Mouse (Mus musculus): Measurements from ENCODE around the gene Rad54l. TPM values are rescaled to one million over a fixed set of nuclear protein-coding genes. Genes with fewer than 3 reads are reported as not detected.
A peak's percentile ranks its signal among the peaks of the same experiment; 100 is the strongest.

Rad54l gene
- 21.8 and 23.6 TPM in 2 replicates for polyA plus RNA-seq (2015; fragmentation: Nextera tagmentation; extraction: Ambion mirVana)

DNA sequence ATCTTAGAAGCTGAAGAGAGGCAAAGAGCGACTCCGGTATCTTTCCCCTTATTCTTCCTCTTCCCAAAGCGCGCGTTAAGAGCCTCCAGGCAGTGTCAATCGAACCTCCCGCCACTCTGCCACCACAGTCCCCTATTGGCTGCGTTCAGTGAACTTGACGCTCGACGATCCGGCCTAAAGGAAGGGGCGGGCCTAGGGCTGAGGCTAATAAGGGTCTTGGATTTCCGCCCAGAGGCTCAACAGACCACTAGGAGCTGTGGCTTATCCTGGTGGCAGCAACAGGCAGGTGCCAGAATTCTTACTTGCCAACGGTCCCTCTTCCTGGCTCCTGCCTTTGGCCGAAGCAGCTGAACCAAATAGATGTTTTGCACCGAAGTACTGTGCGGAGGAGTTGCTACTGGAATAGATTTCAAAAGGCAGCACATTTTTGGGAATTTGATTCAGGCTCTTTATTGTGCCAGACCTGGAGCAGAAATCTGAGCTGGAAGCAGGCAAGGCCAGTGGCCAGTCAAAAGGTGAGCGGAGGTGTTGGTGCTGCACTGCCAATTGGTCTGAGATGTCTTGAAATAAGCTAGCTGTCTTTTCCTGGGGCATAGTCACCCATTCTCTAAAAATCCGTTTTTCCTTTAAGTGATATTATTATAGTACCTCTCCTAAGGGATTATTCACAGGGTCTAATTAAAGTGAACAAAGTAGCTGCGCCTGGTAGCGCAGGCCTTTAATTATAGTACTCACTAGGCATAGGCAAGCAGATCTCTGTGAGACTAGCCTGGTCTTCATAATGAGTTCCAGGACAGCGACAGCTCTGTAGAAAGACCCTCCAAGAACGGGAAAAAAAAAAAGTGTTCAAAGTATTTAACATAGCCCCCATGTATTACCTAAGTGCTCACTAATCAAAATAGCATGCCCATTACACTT lies at the start of gene Rad54l, which contains the start of gene Pomgnt1:
Gene Rad54l (minus strand): TSS at position 89 of the 918 bp plus-strand sequence.
Gene Pomgnt1 (plus strand): TSS at position 239 of the 918 bp plus-strand sequence.
- Histone ChIP-seq H3K9me3 (replicated peaks) (no peaks in the 10 kb centered on the region), H3K36me3 (no peaks in the 10 kb centered on the region; the same call in 1 of the 2 replicates), H3K27ac (replicated peaks) (peak within 1 kb of the TSS; percentile 52), H3K9ac (peak within 1 kb of the TSS; percentile 42), H3K4me1 (peaks cover 10% of the 10 kb centered on the region), H3K4me2 (replicated peaks) (peak within 1 kb of the TSS; percentile 62), H3K27me3 (no peaks in the 10 kb centered on the region), H3K4me3 (replicated peaks) (peak within 1 kb of the TSS; percentile 59)
- peak; percentile 92 for ATAC-seq (ENCODE audit: insufficient number of reproducible peaks, low FRiP score, low TSS enrichment, low read depth)
- 3% methylated on average over 24 of the region's 24 CpGs for WGBS

DNA sequence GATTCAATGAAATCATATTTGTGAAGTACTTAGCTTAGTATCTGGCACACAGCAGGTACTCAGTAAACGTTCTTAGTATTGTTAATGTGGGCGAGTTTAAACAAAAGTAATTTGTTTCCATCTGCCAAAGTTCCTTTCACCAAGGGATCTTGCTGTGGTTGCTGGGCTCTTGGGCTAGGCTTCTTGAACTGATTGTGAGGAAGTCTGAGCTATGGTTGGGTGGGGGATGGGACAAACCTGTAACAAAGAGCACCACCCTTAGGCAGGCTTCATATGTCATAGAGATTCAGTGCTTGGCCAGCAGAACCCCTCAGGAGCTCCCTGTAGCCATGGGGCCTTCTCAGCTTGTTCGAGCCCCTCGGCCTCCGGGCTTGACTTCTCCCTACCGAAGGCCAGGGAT lies 49.6 kb upstream of the Rad54l start, which contains the start of the genes 1700042G07Rik and Gm49337:
Gene 1700042G07Rik (plus strand): TSS at position 301 of the 400 bp plus-strand sequence.
Gene Gm49337 (plus strand): TSS at position 313 of the 400 bp plus-strand sequence.
- H3K4me1 ChIP-seq = peaks cover 30% of the 10 kb centered on the region
- WGBS = 88% methylated on average over 6 of the region's 6 CpGs
- no peak for ATAC-seq (ENCODE audit: insufficient number of reproducible peaks, low FRiP score, low TSS enrichment, low read depth)
- no peak within 1 kb of the TSS for H3K4me2 ChIP-seq (replicated peaks)
- H3K9me3 ChIP-seq (replicated peaks) = no peaks in the 10 kb centered on the region
- no peak within 1 kb of the TSS for H3K27ac ChIP-seq (replicated peaks)
- no peaks in the 10 kb centered on the region for H3K27me3 ChIP-seq
- H3K36me3 ChIP-seq = no peaks in the 10 kb centered on the region
- H3K9ac ChIP-seq = no peak within 1 kb of the TSS
- H3K4me3 ChIP-seq (replicated peaks) = no peak within 1 kb of the TSS

GRCm38 (mm10) chr4:116169353-116169672 lies 45.8 kb upstream of the Rad54l start:
- WGBS = 73% methylated on average over 3 of the region's 3 CpGs
- no peak overlapping the region for H3K9ac ChIP-seq

GRCm38 (mm10) chr4:116168617-116169352 lies 45.3 kb upstream of the Rad54l start:
- ATAC-seq (ENCODE audit: insufficient number of reproducible peaks, low FRiP score, low TSS enrichment, low read depth) = 0 out of 2 replicates have a peak, but pooled peaks have one; percentile 17
- H3K27me3 ChIP-seq = no peaks in the 10 kb centered on the region
- no peaks in the 10 kb centered on the region for H3K36me3 ChIP-seq
- WGBS = 79% methylated on average over 7 of the region's 8 CpGs
- no peak overlapping the region for H3K4me3 ChIP-seq (replicated peaks)
- H3K9ac ChIP-seq = no peak overlapping the region
- H3K4me2 ChIP-seq (replicated peaks) = no peak overlapping the region
- no peaks in the 10 kb centered on the region for H3K9me3 ChIP-seq (replicated peaks)
- H3K4me1 ChIP-seq = 0 out of 2 replicates have a peak, but pooled peaks cover 3% of the 10 kb centered on the region
- H3K27ac ChIP-seq (replicated peaks) = no peak overlapping the region

More at GRCm38 (mm10) chr4:116169353-116169672, 45.8 kb upstream of the Rad54l start:
- H3K9me3 ChIP-seq (replicated peaks) = no peaks in the 10 kb centered on the region
- H3K27me3 ChIP-seq = no peaks in the 10 kb centered on the region
- H3K4me1 ChIP-seq = peaks cover 3% of the 10 kb centered on the region; the same call in 1 of the 2 replicates
- H3K36me3 ChIP-seq = no peaks in the 10 kb centered on the region
- H3K4me3 ChIP-seq (replicated peaks) = no peak overlapping the region
- H3K27ac ChIP-seq (replicated peaks) = no peak overlapping the region
- no peak overlapping the region for H3K4me2 ChIP-seq (replicated peaks)
- ATAC-seq (ENCODE audit: insufficient number of reproducible peaks, low FRiP score, low TSS enrichment, low read depth) = no peak

- no peak within 1 kb of the TSS for H3K4me3 ChIP-seq (replicated peaks)
- H3K4me2 ChIP-seq (replicated peaks) = no peak within 1 kb of the TSS
- 22% methylated on average over 7 of the region's 7 CpGs for WGBS
- 0 out of 2 replicates have a peak, but pooled peaks cover 3% of the 10 kb centered on the region for H3K4me1 ChIP-seq
- no peak for ATAC-seq (ENCODE audit: insufficient number of reproducible peaks, low FRiP score, low TSS enrichment, low read depth)
- H3K9ac ChIP-seq = no peak within 1 kb of the TSS
- H3K36me3 ChIP-seq = no peaks in the 10 kb centered on the region
- no peak within 1 kb of the TSS for H3K27ac ChIP-seq (replicated peaks)
- H3K27me3 ChIP-seq = no peaks in the 10 kb centered on the region
- H3K9me3 ChIP-seq (replicated peaks) = no peaks in the 10 kb centered on the region
Observed at GRCm38 (mm10) chr4:116167404-116167803, 43.9 kb upstream of the Rad54l start, which contains the start of gene Tspan1. TSS of gene Tspan1 (minus strand) at chr4:116167601.

- Histone ChIP-seq H3K36me3 (peaks cover 5% of the 10 kb centered on the region; the same call in 1 of the 2 replicates), H3K4me3 (replicated peaks) (no peak overlapping the region), H3K27me3 (no peaks in the 10 kb centered on the region), H3K4me2 (replicated peaks) (no peak overlapping the region), H3K27ac (replicated peaks) (no peak overlapping the region), H3K4me1 (0 out of 2 replicates have a peak, but pooled peaks cover 3% of the 10 kb centered on the region), H3K9me3 (replicated peaks) (no peaks in the 10 kb centered on the region), H3K9ac (no peak overlapping the region)
- 38% methylated on average over 8 of the region's 8 CpGs for WGBS
- no peak for ATAC-seq (ENCODE audit: insufficient number of reproducible peaks, low FRiP score, low TSS enrichment, low read depth)
Observed at GRCm38 (mm10) chr4:116165708-116166407, 42.4 kb upstream of the Rad54l start.

- H3K4me3 ChIP-seq (replicated peaks) = no peak overlapping the region
- no peak overlapping the region for H3K27ac ChIP-seq (replicated peaks)
- no peaks in the 10 kb centered on the region for H3K9me3 ChIP-seq (replicated peaks)
- WGBS = 76% methylated on average over 2 of the region's 2 CpGs
- no peaks in the 10 kb centered on the region for H3K27me3 ChIP-seq
- H3K9ac ChIP-seq = no peak overlapping the region
- ATAC-seq (ENCODE audit: insufficient number of reproducible peaks, low FRiP score, low TSS enrichment, low read depth) = no peak
- 0 out of 2 replicates have a peak, but pooled peaks cover 3% of the 10 kb centered on the region for H3K4me1 ChIP-seq
- no peak overlapping the region for H3K4me2 ChIP-seq (replicated peaks)
- peaks cover 14% of the 10 kb centered on the region; the same call in 1 of the 2 replicates for H3K36me3 ChIP-seq
Observed at GRCm38 (mm10) chr4:116164759-116165554, 41.5 kb upstream of the Rad54l start.

DNA sequence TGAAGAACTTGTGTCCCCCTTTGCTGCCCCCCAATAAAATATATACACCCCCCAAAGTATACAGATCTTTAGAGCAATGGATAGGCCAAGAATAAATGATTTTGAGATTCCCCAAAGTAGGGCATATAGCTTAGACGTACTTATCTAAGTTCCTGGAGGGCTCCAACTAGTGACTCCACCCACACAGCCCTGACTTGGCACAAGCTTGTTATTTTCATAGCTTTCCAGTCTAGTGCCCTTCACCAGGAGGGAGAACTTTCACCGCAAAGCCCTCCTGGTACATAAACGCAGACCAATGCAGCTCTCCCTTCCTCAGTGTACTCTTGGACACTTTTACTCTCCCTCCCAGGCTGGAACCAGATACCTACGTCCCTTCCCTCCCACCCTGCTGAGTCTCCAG lies 38.7 kb upstream of the Rad54l start:
- no peaks in the 10 kb centered on the region for H3K9me3 ChIP-seq (replicated peaks)
- H3K4me3 ChIP-seq (replicated peaks) = no peak overlapping the region
- H3K4me1 ChIP-seq = no peaks in the 10 kb centered on the region
- 78% methylated on average over 4 of the region's 4 CpGs for WGBS
- peaks cover 41% of the 10 kb centered on the region for H3K36me3 ChIP-seq
- no peak overlapping the region for H3K27ac ChIP-seq (replicated peaks)
- H3K9ac ChIP-seq = no peak overlapping the region
- H3K4me2 ChIP-seq (replicated peaks) = no peak overlapping the region
- H3K27me3 ChIP-seq = no peaks in the 10 kb centered on the region
- no peak for ATAC-seq (ENCODE audit: insufficient number of reproducible peaks, low FRiP score, low TSS enrichment, low read depth)

GRCm38 (mm10) chr4:116160769-116161168 lies 37.3 kb upstream of the Rad54l start:
- Histone ChIP-seq H3K27ac (replicated peaks) (no peak overlapping the region), H3K4me2 (replicated peaks) (no peak overlapping the region), H3K9me3 (replicated peaks) (no peaks in the 10 kb centered on the region), H3K27me3 (no peaks in the 10 kb centered on the region), H3K4me1 (no peaks in the 10 kb centered on the region), H3K4me3 (replicated peaks) (no peak overlapping the region), H3K36me3 (peaks cover 55% of the 10 kb centered on the region), H3K9ac (no peak overlapping the region)
- WGBS = 78% methylated on average over 3 of the region's 3 CpGs
- ATAC-seq (ENCODE audit: insufficient number of reproducible peaks, low FRiP score, low TSS enrichment, low read depth) = no peak

- WGBS = 73% methylated on average over 3 of the region's 3 CpGs
- no peak overlapping the region for H3K27ac ChIP-seq (replicated peaks)
- ATAC-seq (ENCODE audit: insufficient number of reproducible peaks, low FRiP score, low TSS enrichment, low read depth) = no peak
- peaks cover 63% of the 10 kb centered on the region for H3K36me3 ChIP-seq
- no peaks in the 10 kb centered on the region for H3K4me1 ChIP-seq
- no peak overlapping the region for H3K9ac ChIP-seq
- H3K4me2 ChIP-seq (replicated peaks) = no peak overlapping the region
- no peak overlapping the region for H3K4me3 ChIP-seq (replicated peaks)
- no peaks in the 10 kb centered on the region for H3K9me3 ChIP-seq (replicated peaks)
- H3K27me3 ChIP-seq = no peaks in the 10 kb centered on the region
Observed at GRCm38 (mm10) chr4:116159912-116160311, 36.4 kb upstream of the Rad54l start.
